1 mouse cellular context compared by ENCODE assay signal in the genomic region with DNA sequence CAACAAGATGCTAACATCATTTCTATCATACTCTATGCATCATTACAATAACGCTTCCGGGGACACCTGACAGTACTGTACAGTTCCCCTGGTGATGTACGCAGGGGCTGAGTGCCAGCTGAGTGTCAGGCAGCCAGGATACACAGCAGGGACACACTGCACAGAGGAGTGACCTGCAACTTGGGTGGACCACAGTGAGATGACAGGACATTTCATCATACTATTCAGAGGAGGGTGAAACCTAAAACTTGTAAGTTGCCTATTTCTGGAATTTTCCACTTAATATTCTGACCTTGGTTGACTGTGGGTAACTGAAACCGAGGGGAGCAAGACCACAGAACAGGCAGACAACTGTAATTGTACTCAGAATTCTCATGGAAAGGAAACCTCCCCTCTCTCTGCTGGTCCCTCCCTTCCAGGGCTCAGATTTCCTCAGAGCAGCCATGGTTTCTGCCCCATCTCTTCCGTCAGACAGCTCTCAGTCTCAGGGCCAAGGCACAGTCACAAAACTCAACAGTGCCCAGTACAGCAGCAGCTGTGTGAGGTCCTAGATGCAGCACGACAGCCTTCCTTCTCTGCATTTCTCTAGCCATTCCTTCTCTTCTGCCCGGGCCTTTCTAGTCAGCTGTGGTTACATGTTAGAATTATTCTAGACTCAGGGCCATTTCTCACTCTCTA.
TF ChIP-seq lines count a peak whose summit lies in the region.

No protein-coding gene starts in this region.

TF ChIP-seq in MEL, 35 proteins besides CTCF, POLR2A, EP300 and RAD21 (continued from another document):
- TF ChIP-seq POLR2AphosphoS5 (IDR thresholded peaks at IDR 0.05; ENCODE audit: borderline replicate concordance, low read depth, low read length), result no peak
- no peak for TF ChIP-seq ELF1 (IDR thresholded peaks at IDR 0.05; ENCODE audit: low read depth, low read length)
- TF ChIP-seq ZC3H11A (IDR thresholded peaks at IDR 0.05; ENCODE audit: low read depth, low read length), result no peak
- no peak for TF ChIP-seq BHLHE40 (IDR thresholded peaks at IDR 0.05; ENCODE audit: borderline replicate concordance, low read depth, low read length)
- TF ChIP-seq MAZ (IDR thresholded peaks at IDR 0.05; ENCODE audit: low read depth, low read length), result no peak
- no peak for TF ChIP-seq MXI1 (IDR thresholded peaks at IDR 0.05; ENCODE audit: low read depth, low read length)
- no peak for TF ChIP-seq UBTF (IDR thresholded peaks at IDR 0.05; ENCODE audit: borderline replicate concordance, insufficient read depth, low read depth, low read length)
- no peak for TF ChIP-seq MEF2A (IDR thresholded peaks at IDR 0.05; ENCODE audit: extremely low read depth, insufficient replicate concordance, low read depth, low read length, poor library complexity, severe bottlenecking)
- TF ChIP-seq TAL1 (IDR thresholded peaks at IDR 0.05; ENCODE audit: low read length), result no peak
- TF ChIP-seq ETS1 (IDR thresholded peaks at IDR 0.05; ENCODE audit: low read depth, low read length), result no peak
- no peak for TF ChIP-seq USF2 (IDR thresholded peaks at IDR 0.05; ENCODE audit: borderline replicate concordance in 1 of 2, insufficient read depth in 1 of 2, low read depth in 1 of 2, low read length in 2 of 2)
- TF ChIP-seq NRF1 (IDR thresholded peaks at IDR 0.05; ENCODE audit: insufficient read depth, low read depth, low read length, poor library complexity, severe bottlenecking), result no peak
- no peak for TF ChIP-seq RCOR1 (IDR thresholded peaks at IDR 0.05; ENCODE audit: low read depth, low read length)
- no peak for TF ChIP-seq SMC3 (IDR thresholded peaks at IDR 0.05; ENCODE audit: low read depth, low read length)
- TF ChIP-seq JUND (IDR thresholded peaks at IDR 0.05; ENCODE audit: low read depth, low read length), result no peak
- TF ChIP-seq HCFC1 (IDR thresholded peaks at IDR 0.05; ENCODE audit: low read depth, low read length), result no peak
- TF ChIP-seq E2F4 (IDR thresholded peaks at IDR 0.05; ENCODE audit: borderline replicate concordance, low read depth, low read length), result no peak
